Mouse (Mus musculus) brain, embryonic 14.5 days (tissue): ENCODE results near the gene Napsa.

ENCODE experiments used
- CTCF ChIP-seq: fragments of 200-500 bp; IDR thresholded peaks from 2 replicates; pipeline ENCODE4 v1.5.1; 2012; ENCODE audit warnings: inconsistent platforms, mild to moderate bottlenecking, moderate library complexity, borderline replicate concordance; ENCODE audit not compliant: insufficient read depth, insufficient read length; ENCODE audit errors: extremely low read depth
- POLR2A ChIP-seq: fragments of 200-500 bp; IDR thresholded peaks from 2 replicates; pipeline ENCODE4 v1.6.1; 2012; ENCODE audit warnings: mild to moderate bottlenecking, inconsistent platforms, borderline replicate concordance; ENCODE audit not compliant: poor library complexity, insufficient read depth, insufficient read length, severe bottlenecking; ENCODE audit errors: extremely low read depth

DNA sequence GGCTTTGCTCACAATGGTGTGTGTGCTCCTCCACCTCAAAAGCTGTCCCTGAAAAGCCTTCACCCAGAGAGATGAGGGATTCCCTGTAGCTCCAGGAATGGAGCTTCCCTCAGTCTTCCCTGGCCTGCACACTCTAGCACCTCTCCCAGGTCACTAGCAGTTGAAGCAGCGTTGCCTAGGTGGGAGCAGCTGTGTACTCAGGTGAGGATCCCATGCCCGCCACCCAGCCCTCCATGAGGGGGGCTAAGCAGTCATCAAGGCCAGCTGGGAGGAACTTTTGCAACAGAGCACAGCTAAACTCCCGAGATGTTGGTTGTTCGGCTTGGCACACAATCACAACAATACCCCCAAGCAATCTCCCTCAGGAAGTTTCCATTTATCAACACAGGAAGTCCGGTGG is 10.5 kb downstream of the Napsa start:
- TF ChIP-seq CTCF = no peak
- no peak for TF ChIP-seq POLR2A
